Mouse (Mus musculus) myocyte (in vitro differentiated cells): Measurements from ENCODE around the gene Gm14412. TPM values are rescaled to one million over a fixed set of nuclear protein-coding genes. Genes with fewer than 3 reads are reported as not detected.
"Not testable (repeated sequence)": the region's sequence is repeated elsewhere in the genome, so short reads cannot be mapped to it uniquely, and the experiment has no call there.

Source experiments
- H3K27me3 ChIP-seq: one replicate; pipeline ENCODE4 v1.6.1; 2011; ENCODE audit not compliant: control insufficient read depth, insufficient read depth, insufficient read length
- H3K36me3 ChIP-seq: one replicate; pipeline ENCODE4 v1.6.1; 2011; ENCODE audit not compliant: control insufficient read depth, insufficient read depth
- H3K4me2 ChIP-seq: one replicate; pipeline ENCODE4 v1.6.1; 2011; ENCODE audit warnings: low read depth, control low read depth
- H3K4me3 ChIP-seq: one replicate; pipeline ENCODE4 v1.5.1; 2011; ENCODE audit warnings: mild to moderate bottlenecking, control low read depth, moderate library complexity
- H3K79me2 ChIP-seq: one replicate; pipeline ENCODE4 v1.6.1; 2011; ENCODE audit not compliant: control insufficient read depth, insufficient read depth
- H3ac ChIP-seq: one replicate; pipeline ENCODE4 v1.6.1; 2011; ENCODE audit not compliant: control insufficient read depth, insufficient read length
- CEBPB ChIP-seq: IDR thresholded peaks from 2 replicates; pipeline ENCODE4 v1.6.1; 2011; ENCODE audit warnings: mild to moderate bottlenecking, moderate library complexity; ENCODE audit not compliant: poor library complexity, insufficient read depth, severe bottlenecking
- E2F4 ChIP-seq: IDR thresholded peaks from one replicate; pipeline ENCODE4 v1.6.1; 2011; ENCODE audit warnings: mild to moderate bottlenecking, control low read depth, moderate library complexity; ENCODE audit not compliant: insufficient read depth
- MAX ChIP-seq: IDR thresholded peaks from one replicate; pipeline ENCODE4 v1.6.1; 2011; ENCODE audit warnings: low read depth, mild to moderate bottlenecking, control low read depth
- MYOD1 ChIP-seq, 3 experiments: IDR thresholded peaks; one replicate each; pipeline ENCODE4 v1.6.1; 2011; ENCODE audit warnings: control low read depth in 2 of 3, low read depth in 2 of 3, mild to moderate bottlenecking in 2 of 3, moderate library complexity in 1 of 3; ENCODE audit not compliant: insufficient read length in 2 of 3, control insufficient read depth in 1 of 3
- MYOG ChIP-seq, 3 experiments: IDR thresholded peaks; one replicate each; pipeline ENCODE4 v1.6.1; 2011; ENCODE audit warnings: control low read depth in 2 of 3, low read depth in 2 of 3, mild to moderate bottlenecking in 2 of 3; ENCODE audit not compliant: insufficient read length in 2 of 3, control insufficient read depth in 1 of 3, insufficient read depth in 1 of 3
- POLR2A ChIP-seq: IDR thresholded peaks from one replicate; pipeline ENCODE4 v1.6.1; 2011; ENCODE audit warnings: low read depth, mild to moderate bottlenecking, control low read depth, moderate library complexity; ENCODE audit not compliant: insufficient read length
- POLR2AphosphoS2 ChIP-seq: IDR thresholded peaks from one replicate; pipeline ENCODE4 v1.6.1; 2011; ENCODE audit warnings: low read depth, control low read depth; ENCODE audit not compliant: insufficient read length
- REST ChIP-seq: IDR thresholded peaks from one replicate; pipeline ENCODE4 v1.6.1; 2011; ENCODE audit warnings: mild to moderate bottlenecking, control low read depth, moderate library complexity; ENCODE audit not compliant: insufficient read depth, insufficient read length
- SRF ChIP-seq: IDR thresholded peaks from one replicate; pipeline ENCODE4 v1.6.1; 2011; ENCODE audit warnings: low read depth; ENCODE audit not compliant: control insufficient read depth, insufficient read length
- TCF12 ChIP-seq: IDR thresholded peaks from one replicate; pipeline ENCODE4 v1.6.1; 2011; ENCODE audit warnings: mild to moderate bottlenecking, control low read depth; ENCODE audit not compliant: poor library complexity, insufficient read depth, severe bottlenecking
- TCF3 ChIP-seq: IDR thresholded peaks from one replicate; pipeline ENCODE4 v1.6.1; 2011; ENCODE audit warnings: low read depth, control low read depth; ENCODE audit not compliant: insufficient read length
- USF1 ChIP-seq: IDR thresholded peaks from one replicate; pipeline ENCODE4 v1.6.1; 2011; ENCODE audit warnings: low read depth, mild to moderate bottlenecking, control low read depth, moderate library complexity
- polyA plus RNA-seq: library from polyadenylated mRNA; unstranded; fragments of >200 nt; fragmentation: generic; extraction: Trizol; gene quantifications from one replicate; pipeline ENCODE4 v1.2.1, GENCODE M21; 2012; ENCODE audit warnings: missing spikeins

The Gm14412 gene
- polyA plus RNA-seq: 0.02 TPM

DNA sequence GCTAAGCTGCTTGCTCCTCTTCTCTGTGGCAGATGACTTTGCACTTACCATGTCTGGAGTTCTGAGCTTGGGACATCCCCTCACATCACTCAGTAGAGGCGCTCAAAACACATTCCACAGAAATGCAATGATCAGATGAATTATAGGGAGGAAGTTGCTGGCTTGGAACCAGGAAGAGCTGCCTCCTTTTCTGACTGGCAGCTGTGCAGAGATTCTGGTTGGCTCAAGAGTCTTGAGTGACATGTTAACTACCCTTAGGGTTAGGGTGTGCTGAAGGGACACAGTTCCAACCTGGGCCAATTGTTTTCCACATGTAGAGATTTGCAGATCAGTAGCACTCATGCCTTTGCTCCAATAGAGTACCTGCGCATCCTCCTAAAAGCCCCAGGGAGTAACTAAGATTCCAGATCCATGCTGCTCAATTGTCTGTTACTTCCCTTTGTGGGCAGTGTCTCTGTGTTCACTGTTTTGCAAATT lies at the start of gene Gm14412:
Gm14412 (minus strand) TSS at position 51 of the 477 bp plus-strand sequence.
- not testable (repeated sequence) for H3K4me2 ChIP-seq, H3K79me2 ChIP-seq, H3K27me3 ChIP-seq, H3ac ChIP-seq, H3K36me3 ChIP-seq, H3K4me3 ChIP-seq

DNA sequence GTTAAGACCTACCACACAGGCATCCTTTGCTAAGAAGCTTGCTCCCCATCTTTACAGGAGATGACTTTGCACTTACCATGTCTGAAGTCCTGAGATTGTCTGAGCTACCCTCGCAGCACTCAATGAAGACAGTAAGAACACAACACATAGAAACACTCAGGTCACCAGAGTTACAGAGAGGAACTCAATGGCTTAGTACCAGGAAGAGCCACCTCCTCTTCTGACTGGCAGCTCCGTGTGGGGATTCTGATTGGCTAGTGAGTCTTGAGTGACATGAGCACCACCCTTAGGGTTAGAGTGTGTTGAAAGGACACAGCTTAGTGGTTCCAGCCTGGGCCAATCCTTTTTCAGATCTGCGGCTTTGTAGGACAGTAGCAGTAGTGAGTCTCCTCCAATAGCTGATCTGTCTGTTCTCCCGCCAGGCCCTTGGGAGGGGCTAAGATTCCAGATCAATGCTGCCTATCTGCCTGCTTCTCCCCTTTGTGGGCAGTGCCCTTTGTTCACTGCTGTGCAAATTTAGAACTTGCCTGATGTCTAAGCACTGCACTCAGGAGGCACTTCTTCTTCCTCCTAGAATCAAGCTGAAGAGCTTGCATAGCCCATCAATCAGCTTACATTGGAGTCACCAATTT lies 5.7 kb upstream of the Gm14412 start:
- not testable (repeated sequence) for H3K79me2 ChIP-seq, H3K36me3 ChIP-seq, H3K4me2 ChIP-seq, H3ac ChIP-seq, H3K27me3 ChIP-seq, H3K4me3 ChIP-seq

DNA sequence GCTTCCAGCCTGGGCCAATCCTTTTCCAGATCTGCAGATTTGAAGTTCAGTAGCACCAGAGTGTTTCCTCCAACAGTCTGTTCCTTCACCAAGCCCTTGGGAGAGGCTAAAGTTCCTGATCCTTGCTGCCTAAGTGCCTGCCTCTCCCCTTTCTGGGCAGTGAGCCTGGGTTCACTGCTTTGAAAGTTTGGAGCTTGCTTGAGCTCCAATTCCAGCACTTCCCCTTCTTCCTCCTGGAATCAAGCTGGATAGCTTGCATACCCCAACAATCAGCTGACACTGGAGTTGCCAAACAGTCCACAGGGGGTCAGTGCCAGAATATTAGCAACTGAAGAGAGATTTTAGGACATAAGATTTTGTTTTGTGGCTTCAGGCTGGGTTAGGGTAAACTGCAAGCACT lies 2.7 kb downstream of the Gm14412 start:
- H3K4me2 ChIP-seq, H3K27me3 ChIP-seq, H3K36me3 ChIP-seq, H3K79me2 ChIP-seq, H3ac ChIP-seq, H3K4me3 ChIP-seq: not testable (repeated sequence)

DNA sequence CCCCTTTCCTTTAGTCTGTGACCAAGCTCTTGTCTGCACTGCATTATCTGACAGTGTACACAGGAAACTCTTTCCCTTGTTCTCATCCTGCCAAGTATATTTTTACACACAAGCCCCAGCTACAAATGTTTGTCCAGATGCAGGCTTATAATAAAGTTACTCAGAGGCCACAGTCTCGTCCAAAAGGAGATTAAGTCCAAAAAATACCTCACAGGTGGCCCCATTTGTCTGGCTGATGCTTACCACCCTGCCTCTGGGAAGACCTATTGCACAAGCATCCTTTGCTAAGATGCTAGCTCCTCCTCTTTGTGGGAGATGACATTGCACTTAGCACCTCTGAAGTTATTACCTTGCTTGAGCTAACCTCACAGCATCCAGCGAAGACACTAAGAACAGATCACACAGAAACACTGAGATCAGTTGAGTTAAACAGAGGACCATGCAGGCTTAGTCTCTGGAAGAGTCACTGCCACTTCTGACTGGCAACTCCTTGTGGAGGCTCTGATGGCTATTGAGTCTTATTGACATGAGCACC lies 3.3 kb downstream of the Gm14412 start:
- H3K27me3 ChIP-seq, H3ac ChIP-seq, H3K79me2 ChIP-seq, H3K4me3 ChIP-seq, H3K36me3 ChIP-seq, H3K4me2 ChIP-seq: not testable (repeated sequence)

DNA sequence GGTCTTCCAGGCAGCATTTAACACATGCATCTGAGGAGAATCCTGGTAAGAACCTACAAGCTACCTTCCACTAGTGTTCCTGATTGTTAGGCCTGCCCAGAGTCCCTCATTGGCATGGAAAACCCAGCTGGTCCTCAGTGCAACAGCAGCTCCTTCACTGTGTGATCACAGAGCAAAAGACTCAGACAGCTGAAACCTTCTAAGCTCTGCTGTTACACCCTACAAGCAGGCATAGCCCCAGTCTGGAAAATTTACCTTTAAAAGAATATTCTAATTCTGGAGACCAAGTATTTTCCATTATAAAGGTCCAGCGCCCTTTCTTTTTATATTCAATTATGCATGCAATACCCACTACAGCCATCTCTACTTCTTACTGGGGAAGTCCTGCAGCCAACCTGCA lies 5.1 kb downstream of the Gm14412 start:
- Histone ChIP-seq H3K27me3 (no peaks in the 10 kb centered on the region), H3K36me3 (no peaks in the 10 kb centered on the region), H3K4me3 (no peak overlapping the region), H3K79me2 (no peaks in the 10 kb centered on the region), H3K4me2 (no peak overlapping the region), H3ac (no peak overlapping the region)
- TF ChIP-seq E2F4 (no peak), SRF (no peak), USF1 (no peak), MYOG (IDR thresholded peaks at IDR 0.05; ENCODE audit: control insufficient read depth in 1 of 3, insufficient read depth in 1 of 3, insufficient read length in 2 of 3, low read depth in 2 of 3) (no peak), TCF3 (no peak), TCF12 (no peak), POLR2AphosphoS2 (no peak), MYOD1 (IDR thresholded peaks at IDR 0.05; ENCODE audit: control insufficient read depth in 1 of 3, insufficient read length in 2 of 3, low read depth in 2 of 3) (no peak), POLR2A (no peak), REST (no peak), CEBPB (no peak), MAX (no peak)

DNA sequence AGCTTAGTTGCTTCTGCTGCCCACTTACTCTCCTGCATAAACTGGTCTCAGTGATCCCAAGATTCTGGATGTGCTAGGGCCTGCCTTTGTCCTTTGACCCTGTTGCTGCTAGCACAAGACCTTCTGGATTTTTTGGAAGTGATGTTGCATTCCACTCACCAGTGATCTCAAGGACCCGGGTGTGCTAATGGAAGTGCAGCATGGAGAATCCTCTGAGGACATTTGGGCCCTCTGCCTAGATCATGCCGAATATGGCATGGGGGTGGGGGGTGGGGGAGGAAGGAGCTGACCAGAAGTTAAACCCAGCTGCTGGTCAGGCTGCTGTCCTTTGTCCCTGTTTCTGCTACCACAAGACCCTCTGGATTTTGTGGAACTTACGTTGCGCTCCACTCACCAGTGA lies 14.5 kb downstream of the Gm14412 start:
- H3K79me2 ChIP-seq, H3K4me2 ChIP-seq, H3K4me3 ChIP-seq, H3K27me3 ChIP-seq, H3K36me3 ChIP-seq, H3ac ChIP-seq: not testable (repeated sequence)

DNA sequence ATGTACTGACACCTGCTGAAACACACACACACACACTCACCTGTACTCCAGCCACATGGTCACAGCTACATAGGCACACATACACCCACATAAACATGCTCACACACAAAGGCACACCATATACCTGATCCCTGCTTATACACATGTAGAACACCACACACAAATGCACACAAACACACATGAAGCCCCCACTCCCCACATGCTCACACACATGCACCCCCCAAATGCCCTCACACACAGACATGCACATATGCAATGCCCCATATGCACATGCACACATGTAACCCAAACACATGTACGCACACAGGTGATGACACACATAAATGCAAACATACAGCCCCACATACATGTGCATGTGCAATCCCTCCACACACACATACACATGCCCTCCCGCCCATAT lies 19.1 kb downstream of the Gm14412 start:
- H3K4me3 ChIP-seq, H3K27me3 ChIP-seq, H3ac ChIP-seq, H3K4me2 ChIP-seq, H3K36me3 ChIP-seq, H3K79me2 ChIP-seq: not testable (repeated sequence)

DNA sequence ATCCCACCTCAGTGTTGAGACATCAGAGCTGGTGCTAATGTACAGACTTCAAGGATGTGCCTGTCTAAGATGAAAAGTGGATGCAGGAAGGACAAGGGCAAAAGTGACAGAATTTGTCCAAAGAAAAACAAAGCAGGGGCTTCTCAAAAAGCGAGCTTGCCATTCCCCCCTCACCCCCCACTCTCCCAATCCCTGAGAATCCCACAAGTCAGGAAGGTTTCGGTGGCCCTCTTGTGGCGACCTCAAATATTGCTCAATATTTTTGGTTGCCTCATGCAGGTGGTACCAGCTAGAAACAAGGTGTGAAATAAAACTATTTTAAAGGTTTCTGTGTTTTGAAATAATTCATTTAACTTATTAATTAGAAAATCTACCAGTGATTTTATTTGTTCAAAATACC lies 40.4 kb downstream of the Gm14412 start:
- not testable (repeated sequence) for H3K27me3 ChIP-seq, H3K36me3 ChIP-seq, H3K79me2 ChIP-seq, H3K4me3 ChIP-seq, H3ac ChIP-seq, H3K4me2 ChIP-seq

DNA sequence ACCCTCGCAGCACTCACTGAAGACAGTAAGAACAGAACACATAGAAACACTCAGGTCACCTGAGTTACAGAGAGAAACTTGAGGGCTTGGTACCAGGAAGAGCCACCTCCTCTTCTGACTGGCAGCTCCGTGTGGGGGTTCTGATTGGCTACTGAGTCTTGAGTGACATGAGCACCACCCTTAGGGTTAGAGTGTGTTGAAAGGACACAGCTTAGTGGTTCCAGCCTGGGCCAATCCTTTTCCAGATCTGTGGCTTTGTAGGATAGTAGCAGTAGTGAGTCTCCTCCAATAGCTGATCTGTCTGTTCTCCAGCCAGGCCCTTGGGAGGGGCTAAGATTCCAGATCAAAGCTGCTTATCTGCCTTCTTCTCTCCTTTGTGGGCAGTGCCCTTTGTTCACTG lies 46.4 kb downstream of the Gm14412 start:
- H3K36me3 ChIP-seq, H3K4me3 ChIP-seq, H3K79me2 ChIP-seq, H3K27me3 ChIP-seq, H3ac ChIP-seq, H3K4me2 ChIP-seq: not testable (repeated sequence)

DNA sequence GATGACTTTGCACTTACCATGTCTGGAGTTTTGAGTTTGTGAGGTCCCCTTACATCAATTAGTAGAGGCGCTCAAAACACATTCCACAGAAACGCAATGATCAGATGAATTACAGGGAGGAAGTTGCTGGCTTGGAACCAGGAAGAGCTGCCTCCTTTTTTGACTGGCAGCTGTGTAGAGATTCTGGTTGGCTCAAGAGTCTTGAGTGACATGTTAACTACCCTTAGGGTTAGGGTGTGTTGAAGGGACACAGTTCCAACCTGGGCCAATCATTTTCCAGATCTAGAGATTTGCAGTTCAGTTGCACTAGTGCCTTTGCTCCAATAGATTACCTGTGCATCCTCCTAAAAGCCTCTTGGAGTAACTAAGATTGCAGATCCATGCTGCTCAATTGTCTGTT lies 51.9 kb downstream of the Gm14412 start:
- H3K36me3 ChIP-seq, H3K79me2 ChIP-seq, H3K4me2 ChIP-seq, H3K27me3 ChIP-seq, H3K4me3 ChIP-seq, H3ac ChIP-seq: not testable (repeated sequence)
